Mouse (Mus musculus): ENCODE measurements around the gene Dnajb4. TPM values are rescaled to one million over a fixed set of nuclear protein-coding genes. Genes with fewer than 3 reads are reported as not detected.

The Dnajb4 gene
- polyA plus RNA-seq, 1 experiment from 2014 or later, result 25.9 TPM

DNA sequence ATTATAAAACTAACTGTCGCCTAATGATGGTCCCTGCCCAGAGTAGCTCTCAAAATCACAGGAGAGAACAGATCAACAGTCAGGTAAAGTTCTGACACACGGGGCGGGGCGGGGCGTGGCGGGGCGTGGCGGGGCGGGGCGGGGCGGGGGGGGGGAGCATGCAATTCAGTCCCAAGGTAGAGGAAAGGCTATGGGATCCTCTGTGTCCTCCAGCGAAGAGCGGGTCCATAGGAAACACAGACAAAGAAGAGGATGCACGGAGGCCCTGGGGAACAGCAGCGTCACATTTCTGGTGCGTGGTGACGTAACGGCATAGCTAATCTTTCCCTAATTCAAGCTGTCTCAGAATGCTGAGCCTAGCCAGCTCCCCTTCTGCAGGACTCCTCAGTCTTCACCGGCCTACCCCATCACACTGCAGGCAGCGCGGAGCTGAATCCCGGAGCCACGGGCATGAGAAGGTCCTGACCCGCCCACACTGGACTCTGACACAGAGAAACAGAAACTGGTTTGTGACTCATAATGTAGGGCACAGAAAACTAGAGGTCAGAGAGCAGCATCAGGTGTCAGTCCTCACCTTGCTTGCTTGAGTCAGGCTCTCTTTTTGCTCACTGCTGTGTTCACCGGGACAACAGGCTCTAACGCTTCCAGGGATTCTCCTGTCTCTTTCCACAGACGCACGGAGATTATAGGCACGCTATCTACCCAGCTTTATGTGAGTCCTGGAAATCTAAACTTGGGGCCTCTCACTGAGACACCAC lies 58.2 kb downstream of the Dnajb4 start:
- Histone ChIP-seq H3K27me3 (ENCODE audit: insufficient read depth, low read length) (no peaks in the 10 kb centered on the region), H3K4me1 (ENCODE audit: insufficient read depth) (peaks cover 36% of the 10 kb centered on the region), H3K27ac (ENCODE audit: low read depth) (peak overlapping the region; percentile 70), H3K4me3 (ENCODE audit: low read depth, low read length) (peak overlapping the region; percentile 30), H3K9ac (replicated peaks) (peak overlapping the region; percentile 31), H3K9me3 (ENCODE audit: low read length) (no peaks in the 10 kb centered on the region), H3K36me3 (replicated peaks; ENCODE audit: insufficient read depth, low read length) (no peaks in the 10 kb centered on the region), H3K4me2 (ENCODE audit: low read depth, low read length) (peak overlapping the region; percentile 62)
- ATAC-seq (peak; percentile 74), DNase-seq (peak; percentile 56)
- TF ChIP-seq EP300 (IDR thresholded peaks at IDR 0.05; ENCODE audit: low read depth) (no peak), CTCF (IDR thresholded peaks at IDR 0.05; ENCODE audit: low read depth) (no peak)
- WGBS (ENCODE audit: insufficient replicate concordance), result 55% methylated on average over 27 of the region's 29 CpGs

DNA sequence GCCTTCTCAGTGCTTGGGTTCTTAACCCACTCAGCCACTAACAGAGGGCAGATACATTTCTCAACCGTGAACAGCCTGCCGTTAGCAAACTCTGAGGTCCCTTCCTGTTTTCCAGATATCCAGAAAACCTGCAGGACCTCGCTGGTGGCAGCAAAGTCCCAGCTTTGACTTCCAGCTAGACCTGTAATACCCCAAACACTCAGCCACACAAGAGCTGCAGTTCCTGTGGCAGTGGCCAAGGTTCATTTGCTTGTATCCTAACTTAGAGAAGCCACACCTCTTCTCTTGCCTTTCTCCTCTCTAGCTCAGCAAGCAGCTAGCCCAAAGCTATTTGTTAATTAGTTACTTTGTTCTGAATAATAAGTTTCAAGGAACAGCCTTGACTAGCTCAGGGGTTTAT lies 60.2 kb downstream of the Dnajb4 start:
- DNase-seq (no peak), ATAC-seq (no peak)
- Histone ChIP-seq H3K36me3 (replicated peaks; ENCODE audit: insufficient read depth, low read length) (no peaks in the 10 kb centered on the region), H3K27me3 (ENCODE audit: insufficient read depth, low read length) (no peaks in the 10 kb centered on the region), H3K27ac (ENCODE audit: low read depth) (peak overlapping the region; percentile 45; the same call in 1 of the 2 replicates), H3K9me3 (ENCODE audit: low read length) (no peaks in the 10 kb centered on the region), H3K4me2 (ENCODE audit: low read depth, low read length) (no peak overlapping the region), H3K4me3 (ENCODE audit: low read depth, low read length) (no peak overlapping the region), H3K4me1 (ENCODE audit: insufficient read depth) (peaks cover 36% of the 10 kb centered on the region), H3K9ac (replicated peaks) (no peak overlapping the region)
- TF ChIP-seq CTCF (IDR thresholded peaks at IDR 0.05; ENCODE audit: low read depth) (no peak), EP300 (IDR thresholded peaks at IDR 0.05; ENCODE audit: low read depth) (no peak)
- WGBS (ENCODE audit: insufficient replicate concordance), result 8% methylated on average over 3 of the region's 3 CpGs

DNA sequence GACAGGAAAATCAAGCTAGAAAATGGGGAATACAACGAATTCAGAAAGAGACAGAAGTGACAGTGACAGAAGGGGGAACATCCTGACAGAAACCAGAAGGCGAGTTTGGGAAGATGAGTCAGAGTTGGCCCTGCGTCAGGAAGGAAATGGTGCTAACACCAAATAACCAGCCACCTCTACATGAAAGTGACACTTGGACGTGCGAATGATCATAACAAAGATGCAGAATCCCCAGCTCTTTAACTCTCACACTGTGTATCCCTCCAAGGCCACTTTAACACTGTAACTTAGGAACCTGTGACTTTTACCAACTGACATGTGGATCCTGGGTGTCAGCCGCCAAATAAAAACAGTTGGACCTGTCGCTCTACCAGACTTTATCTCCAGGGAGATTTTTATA lies 60.7 kb downstream of the Dnajb4 start:
- 31% methylated on average over 7 of the region's 7 CpGs for WGBS (ENCODE audit: insufficient replicate concordance)
- H3K4me3 ChIP-seq (ENCODE audit: low read depth, low read length), result no peak overlapping the region

DNA sequence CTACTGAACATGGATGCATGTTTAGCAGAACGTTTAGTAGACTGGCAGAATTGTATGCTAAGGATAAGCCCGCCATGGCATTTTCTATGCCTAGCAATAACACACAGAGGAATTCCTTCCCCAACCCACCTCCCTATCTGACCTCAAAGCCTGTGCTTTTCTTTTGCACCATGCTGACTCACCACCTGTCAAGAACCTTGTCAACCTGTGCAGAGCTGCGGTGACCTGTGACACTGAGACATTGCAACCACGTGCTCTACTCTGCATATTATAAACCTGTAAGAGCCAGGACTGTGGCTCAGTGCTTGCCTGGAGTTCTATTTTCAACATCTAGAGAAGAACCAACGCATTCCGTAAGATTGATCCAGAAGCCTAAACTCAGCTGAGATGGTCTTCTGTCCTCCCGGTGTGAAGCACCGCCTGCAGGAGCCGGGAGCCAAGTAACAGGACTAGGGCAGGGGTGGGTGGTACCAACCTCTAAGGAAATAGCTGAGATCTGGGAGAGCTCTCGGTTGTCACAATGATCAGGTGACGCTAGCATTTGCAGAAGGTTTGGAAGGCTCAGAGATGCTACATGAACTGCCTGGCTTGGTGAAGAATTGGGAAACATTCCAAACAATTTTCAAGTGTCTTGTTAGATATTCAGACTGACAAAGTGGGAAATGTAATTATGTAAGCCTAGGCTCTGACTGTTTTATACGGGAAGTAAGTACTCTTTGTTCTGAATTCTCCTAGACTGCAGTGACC lies 62.8 kb downstream of the Dnajb4 start:
- Histone ChIP-seq H3K9me3 (ENCODE audit: low read length) (no peaks in the 10 kb centered on the region), H3K4me3 (ENCODE audit: low read depth, low read length) (no peak overlapping the region), H3K9ac (replicated peaks) (no peak overlapping the region), H3K4me1 (ENCODE audit: insufficient read depth) (peaks cover 21% of the 10 kb centered on the region), H3K4me2 (ENCODE audit: low read depth, low read length) (no peak overlapping the region), H3K27ac (ENCODE audit: low read depth) (no peak overlapping the region), H3K36me3 (replicated peaks; ENCODE audit: insufficient read depth, low read length) (no peaks in the 10 kb centered on the region), H3K27me3 (ENCODE audit: insufficient read depth, low read length) (no peaks in the 10 kb centered on the region)
- no peak for DNase-seq
- no peak for TF ChIP-seq EP300 (IDR thresholded peaks at IDR 0.05; ENCODE audit: low read depth)
- TF ChIP-seq CTCF (IDR thresholded peaks at IDR 0.05; ENCODE audit: low read depth), result no peak
- ATAC-seq, result no peak
- WGBS (ENCODE audit: insufficient replicate concordance), result 66% methylated on average over 12 of the region's 12 CpGs

More for the DNA sequence above, 60.7 kb downstream of the Dnajb4 start:
- no peaks in the 10 kb centered on the region for H3K9me3 ChIP-seq (ENCODE audit: low read length)
- H3K27ac ChIP-seq (ENCODE audit: low read depth), result peak overlapping the region; percentile 45; the same call in 1 of the 2 replicates
- peaks cover 36% of the 10 kb centered on the region for H3K4me1 ChIP-seq (ENCODE audit: insufficient read depth)
- TF ChIP-seq CTCF (IDR thresholded peaks at IDR 0.05; ENCODE audit: low read depth), result no peak
- no peak for TF ChIP-seq EP300 (IDR thresholded peaks at IDR 0.05; ENCODE audit: low read depth)
- H3K4me2 ChIP-seq (ENCODE audit: low read depth, low read length), result no peak overlapping the region
- DNase-seq (no peak), ATAC-seq (no peak)
- no peaks in the 10 kb centered on the region for H3K36me3 ChIP-seq (replicated peaks; ENCODE audit: insufficient read depth, low read length)
- no peaks in the 10 kb centered on the region for H3K27me3 ChIP-seq (ENCODE audit: insufficient read depth, low read length)
- no peak overlapping the region for H3K9ac ChIP-seq (replicated peaks)

DNA sequence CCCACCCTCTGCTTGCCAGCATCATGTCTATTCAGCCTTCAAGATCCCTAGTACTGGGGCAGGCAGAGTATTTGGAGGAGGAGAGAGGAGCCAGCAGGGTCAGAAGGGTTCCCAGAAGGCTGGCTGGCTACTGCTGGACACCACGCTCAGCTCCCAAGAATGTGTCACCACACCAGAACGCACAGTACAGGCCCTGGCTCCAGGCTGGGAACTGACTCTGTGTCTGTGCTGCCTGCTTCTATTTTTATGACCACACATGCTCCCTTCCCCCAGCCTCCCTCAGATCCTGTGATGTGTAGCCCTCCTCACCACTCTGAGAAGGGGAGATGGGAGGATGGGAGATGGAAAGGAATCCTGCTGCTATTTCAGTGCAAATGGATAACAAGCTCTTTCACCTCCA lies 64.9 kb downstream of the Dnajb4 start:
- 0 out of 2 replicates have a peak, but pooled peaks have one; percentile 12 for ATAC-seq
- no peak for DNase-seq
- Histone ChIP-seq H3K4me3 (ENCODE audit: low read depth, low read length) (no peak overlapping the region), H3K4me1 (ENCODE audit: insufficient read depth) (peaks cover 11% of the 10 kb centered on the region), H3K4me2 (ENCODE audit: low read depth, low read length) (no peak overlapping the region), H3K9ac (replicated peaks) (no peak overlapping the region), H3K9me3 (ENCODE audit: low read length) (no peaks in the 10 kb centered on the region), H3K27me3 (ENCODE audit: insufficient read depth, low read length) (no peaks in the 10 kb centered on the region), H3K36me3 (replicated peaks; ENCODE audit: insufficient read depth, low read length) (no peaks in the 10 kb centered on the region), H3K27ac (ENCODE audit: low read depth) (no peak overlapping the region)
- no peak for TF ChIP-seq CTCF (IDR thresholded peaks at IDR 0.05; ENCODE audit: low read depth)
- no peak for TF ChIP-seq EP300 (IDR thresholded peaks at IDR 0.05; ENCODE audit: low read depth)
- WGBS (ENCODE audit: insufficient replicate concordance), result 65% methylated on average over 2 of the region's 2 CpGs

DNA sequence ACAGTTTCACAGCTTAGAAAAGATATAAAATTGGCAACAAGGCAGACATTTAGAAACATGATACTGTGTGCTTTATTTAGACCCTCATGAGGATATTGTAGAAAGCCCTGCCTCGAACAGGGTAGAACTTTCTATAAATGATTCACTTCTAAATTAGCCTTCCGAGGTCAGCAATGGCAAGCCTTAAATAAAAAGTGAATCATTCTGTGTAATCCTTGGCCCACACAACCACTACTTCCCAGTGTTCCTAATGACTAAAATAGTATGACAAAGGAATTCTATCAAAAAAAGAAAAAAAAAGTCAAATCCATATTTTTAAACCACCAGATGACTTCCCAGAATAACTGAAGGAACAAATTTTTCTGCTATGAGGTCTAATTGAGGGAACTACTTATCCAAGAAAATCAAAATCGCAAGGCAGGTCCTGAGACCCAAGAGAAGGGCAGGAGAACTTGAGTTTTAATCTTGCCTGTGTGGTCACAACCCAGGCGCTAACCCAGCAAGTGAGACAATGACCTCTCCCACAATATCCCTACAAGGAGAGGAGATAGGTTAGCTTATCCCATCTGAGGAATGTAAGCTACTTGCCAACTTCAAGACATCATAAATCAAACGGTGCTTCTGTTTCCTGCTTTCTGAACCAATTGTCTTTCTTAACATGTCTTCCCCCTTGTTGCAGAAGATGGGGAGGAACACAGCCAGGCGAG lies 67.0 kb downstream of the Dnajb4 start:
- ATAC-seq (no peak), DNase-seq (no peak)
- 52% methylated on average over 6 of the region's 6 CpGs for WGBS (ENCODE audit: insufficient replicate concordance)
- Histone ChIP-seq H3K27me3 (ENCODE audit: insufficient read depth, low read length) (no peaks in the 10 kb centered on the region), H3K4me1 (ENCODE audit: insufficient read depth) (no peaks in the 10 kb centered on the region), H3K9me3 (ENCODE audit: low read length) (no peaks in the 10 kb centered on the region), H3K4me2 (ENCODE audit: low read depth, low read length) (no peak overlapping the region), H3K27ac (ENCODE audit: low read depth) (no peak overlapping the region), H3K36me3 (replicated peaks; ENCODE audit: insufficient read depth, low read length) (no peaks in the 10 kb centered on the region), H3K9ac (replicated peaks) (no peak overlapping the region), H3K4me3 (ENCODE audit: low read depth, low read length) (no peak overlapping the region)
- no peak for TF ChIP-seq EP300 (IDR thresholded peaks at IDR 0.05; ENCODE audit: low read depth)
- TF ChIP-seq CTCF (IDR thresholded peaks at IDR 0.05; ENCODE audit: low read depth), result no peak

Data from liver, postnatal 0 days (tissue).